Mouse (Mus musculus) ES-E14 (cell line): ENCODE results near the gene March7. TPM values are rescaled to one million over a fixed set of nuclear protein-coding genes. Genes with fewer than 3 reads are reported as not detected.

Experiments used
- DNase-seq: peaks from one replicate; pipeline ENCODE4 v3.0.0-alpha.2; 2013; ENCODE audit warnings: low read depth, low spot score
- H3K27ac ChIP-seq: 2 replicates; pipeline ENCODE4 v1.5.1; 2012; ENCODE audit warnings: low read depth, mild to moderate bottlenecking, low read length, moderate library complexity, mixed read lengths; ENCODE audit not compliant: poor library complexity, insufficient read depth, severe bottlenecking
- H3K36me3 ChIP-seq: 2 replicates; pipeline ENCODE4 v1.6.1; 2012; ENCODE audit warnings: mild to moderate bottlenecking, low read length, moderate library complexity, mixed read lengths; ENCODE audit not compliant: control insufficient read depth, poor library complexity, insufficient read depth, severe bottlenecking
- H3K4me1 ChIP-seq, 2 experiments: fragments of 150-350 bp in 1 of 2; sonication (generic) in 1 of 2; 2 replicates each; pipeline ENCODE4 v1.6.1; 2012; ENCODE audit warnings: low read length in 2 of 2, mild to moderate bottlenecking in 1 of 2, mixed read lengths in 1 of 2; ENCODE audit not compliant: control insufficient read depth in 2 of 2, insufficient read depth in 2 of 2, poor library complexity in 1 of 2
- H3K4me3 ChIP-seq, 2 experiments: fragments of 150-350 bp in 1 of 2; sonication (generic) in 1 of 2; 2 replicates each; pipeline ENCODE4 v1.5.1; 2012; ENCODE audit warnings: low read length in 2 of 2, low read depth in 1 of 2, mild to moderate bottlenecking in 1 of 2, mixed read lengths in 1 of 2; ENCODE audit not compliant: insufficient read depth in 1 of 2, poor library complexity in 1 of 2, severe bottlenecking in 1 of 2
- H3K9ac ChIP-seq: 2 replicates; pipeline ENCODE4 v1.6.1; 2012; ENCODE audit warnings: low read depth, mild to moderate bottlenecking, low read length, mixed read lengths; ENCODE audit not compliant: poor library complexity, insufficient read depth, severe bottlenecking
- H3K9me3 ChIP-seq: fragments of 150-350 bp; sonication (generic); 2 replicates; pipeline ENCODE4 v1.6.1; 2012; ENCODE audit warnings: low read depth, mild to moderate bottlenecking, low read length; ENCODE audit not compliant: control insufficient read depth, insufficient read depth
- CHD2 ChIP-seq: IDR thresholded peaks from 2 replicates; pipeline ENCODE4 v1.6.1; 2014; ENCODE audit warnings: mild to moderate bottlenecking, low read depth, low read length, inconsistent platforms
- HCFC1 ChIP-seq: IDR thresholded peaks from 2 replicates; pipeline ENCODE4 v1.6.1; 2012; ENCODE audit warnings: low read length, inconsistent platforms, borderline replicate concordance; ENCODE audit not compliant: insufficient read depth
- MAFK ChIP-seq: IDR thresholded peaks from 2 replicates; pipeline ENCODE4 v1.6.1; 2014; ENCODE audit warnings: mild to moderate bottlenecking, low read depth, low read length, inconsistent platforms; ENCODE audit not compliant: insufficient read depth
- ZC3H11A ChIP-seq: IDR thresholded peaks from 2 replicates; pipeline ENCODE4 v1.6.1; 2012; ENCODE audit warnings: low read depth, mild to moderate bottlenecking, inconsistent platforms, low read length, borderline replicate concordance
- ZNF384 ChIP-seq: IDR thresholded peaks from 2 replicates; pipeline ENCODE4 v1.6.1; 2012; ENCODE audit warnings: low read depth, low read length, inconsistent platforms
- in situ Hi-C, 2 experiments: fragments of 600-800 bp; cut with MboI; formaldehyde crosslinking; loops; one replicate each; pipeline ENCODE4 v1.15.1; 2025; ENCODE audit warnings: low sequenced_read_pairs in 2 of 2, inconsistent platforms in 1 of 2; ENCODE audit not compliant: unreplicated experiment in 2 of 2
- total RNA-seq: library from RNA; depleted of rRNA; stranded (reverse); fragments of 300-350 nt; gene quantifications from 2 replicates; pipeline ENCODE4 v1.2.3, GENCODE M21; 2012

March7 gene
- total RNA-seq, 1 experiment: 97.8 TPM

GRCm38 (mm10) chr2:60200667-60201066 is 9.0 kb upstream of the March7 start:
- Histone ChIP-seq H3K9me3 (no peaks in the 10 kb centered on the region), H3K9ac (no peak overlapping the region), H3K36me3 (no peaks in the 10 kb centered on the region), H3K27ac (no peak overlapping the region), H3K4me1 (peaks cover 0 to 2% of the 10 kb centered on the region in 2 experiments; a peak in 1 of 4 replicates), H3K4me3 (no peak overlapping the region)
- no peak for TF ChIP-seq MAFK
- TF ChIP-seq ZC3H11A: peak; percentile 41; the same call in 1 of the 2 replicates
- peak; percentile 63 for DNase-seq
- in situ Hi-C loops: no loop called here

GRCm38 (mm10) chr2:60202900-60203530 is 6.7 kb upstream of the March7 start:
- Histone ChIP-seq H3K36me3 (0 out of 2 replicates have a peak, but pooled peaks cover 2% of the 10 kb centered on the region), H3K9me3 (no peaks in the 10 kb centered on the region), H3K4me3 (no peak overlapping the region), H3K9ac (no peak overlapping the region), H3K27ac (no peak overlapping the region), H3K4me1 (peaks cover 0 to 4% of the 10 kb centered on the region in 2 experiments; a peak in 1 of 4 replicates)
- DNase-seq: no peak
- in situ Hi-C loops: no loop called here
- TF ChIP-seq CHD2: no peak
- TF ChIP-seq ZNF384: no peak
- no peak for TF ChIP-seq ZC3H11A
- TF ChIP-seq MAFK: no peak
- TF ChIP-seq HCFC1: no peak

GRCm38 (mm10) chr2:60203733-60204132 is 6.0 kb upstream of the March7 start:
- TF ChIP-seq ZC3H11A: no peak
- no peak for TF ChIP-seq MAFK
- no peak for TF ChIP-seq CHD2
- no peak for TF ChIP-seq ZNF384
- no peak for TF ChIP-seq HCFC1

GRCm38 (mm10) chr2:60204162-60204561 is 5.5 kb upstream of the March7 start:
- in situ Hi-C loops: no loop called here
- peaks cover 2 to 4% of the 10 kb centered on the region in 2 experiments; a peak in 1 of 4 replicates for H3K4me1 ChIP-seq
- no peak overlapping the region for H3K9ac ChIP-seq
- H3K36me3 ChIP-seq: 0 out of 2 replicates have a peak, but pooled peaks cover 2% of the 10 kb centered on the region
- no peak overlapping the region for H3K27ac ChIP-seq
- H3K4me3 ChIP-seq: no peak overlapping the region
- TF ChIP-seq ZNF384 (no peak), MAFK (no peak), CHD2 (no peak), ZC3H11A (no peak), HCFC1 (no peak)
- no peak for DNase-seq
- no peaks in the 10 kb centered on the region for H3K9me3 ChIP-seq

More at GRCm38 (mm10) chr2:60203733-60204132, 6.0 kb upstream of the March7 start:
- Histone ChIP-seq H3K9ac (no peak overlapping the region), H3K4me3 (no peak overlapping the region), H3K4me1 (peaks cover 0 to 4% of the 10 kb centered on the region in 2 experiments; a peak in 1 of 4 replicates), H3K36me3 (0 out of 2 replicates have a peak, but pooled peaks cover 2% of the 10 kb centered on the region), H3K27ac (no peak overlapping the region), H3K9me3 (no peaks in the 10 kb centered on the region)
- in situ Hi-C loops: no loop called here
- DNase-seq: no peak
